Mouse (Mus musculus): ENCODE measurements around the gene Hist1h2bb. TPM values are rescaled to one million over a fixed set of nuclear protein-coding genes. Genes with fewer than 3 reads are reported as not detected.

Gene Hist1h2bb
- total RNA-seq, 1 experiment from 2014 or later = 178 TPM

DNA sequence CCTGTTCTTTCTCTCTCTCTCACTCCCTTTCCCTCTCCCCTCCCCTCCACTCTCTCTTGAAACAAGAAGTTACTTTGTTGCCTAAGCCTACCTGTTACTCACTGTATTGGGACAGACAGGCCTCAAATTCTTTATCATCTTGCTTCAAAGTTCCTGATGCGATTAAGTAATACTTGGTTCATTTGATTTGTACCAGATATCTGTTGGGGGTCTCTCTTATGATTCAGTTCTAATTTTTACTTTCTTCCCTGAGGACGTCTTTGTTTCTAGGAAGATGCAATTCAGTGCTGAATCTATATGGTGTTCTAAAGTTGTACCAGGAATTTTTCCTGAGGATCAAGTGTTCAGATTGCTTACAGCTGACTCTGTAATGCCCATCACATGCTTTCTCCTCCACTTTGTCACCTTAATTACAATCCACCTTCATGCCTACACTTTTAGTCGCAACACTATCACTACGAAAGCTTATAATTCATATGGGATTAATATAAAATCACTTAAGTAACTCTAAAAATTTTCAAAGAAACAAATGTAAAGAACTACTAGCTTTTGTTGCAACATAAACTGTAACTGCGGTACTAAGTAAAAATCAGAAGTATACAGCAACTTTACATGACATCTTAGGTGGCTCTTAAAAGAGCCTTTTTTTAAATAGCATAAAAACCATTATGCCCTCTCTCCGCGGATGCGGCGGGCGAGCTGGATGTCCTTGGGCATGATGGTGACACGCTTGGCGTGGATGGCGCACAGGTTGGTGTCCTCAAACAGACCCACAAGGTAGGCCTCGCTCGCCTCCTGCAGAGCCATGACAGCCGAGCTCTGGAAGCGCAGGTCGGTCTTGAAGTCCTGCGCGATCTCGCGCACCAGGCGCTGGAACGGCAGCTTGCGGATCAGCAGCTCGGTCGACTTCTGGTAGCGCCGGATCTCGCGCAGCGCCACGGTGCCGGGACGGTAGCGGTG is 1.8 kb upstream of the Hist1h2bb start:
- ATAC-seq (replicated peaks; ENCODE audit: insufficient number of reproducible peaks, low FRiP score, low TSS enrichment, poor library complexity, severe bottlenecking) = no peak

DNA sequence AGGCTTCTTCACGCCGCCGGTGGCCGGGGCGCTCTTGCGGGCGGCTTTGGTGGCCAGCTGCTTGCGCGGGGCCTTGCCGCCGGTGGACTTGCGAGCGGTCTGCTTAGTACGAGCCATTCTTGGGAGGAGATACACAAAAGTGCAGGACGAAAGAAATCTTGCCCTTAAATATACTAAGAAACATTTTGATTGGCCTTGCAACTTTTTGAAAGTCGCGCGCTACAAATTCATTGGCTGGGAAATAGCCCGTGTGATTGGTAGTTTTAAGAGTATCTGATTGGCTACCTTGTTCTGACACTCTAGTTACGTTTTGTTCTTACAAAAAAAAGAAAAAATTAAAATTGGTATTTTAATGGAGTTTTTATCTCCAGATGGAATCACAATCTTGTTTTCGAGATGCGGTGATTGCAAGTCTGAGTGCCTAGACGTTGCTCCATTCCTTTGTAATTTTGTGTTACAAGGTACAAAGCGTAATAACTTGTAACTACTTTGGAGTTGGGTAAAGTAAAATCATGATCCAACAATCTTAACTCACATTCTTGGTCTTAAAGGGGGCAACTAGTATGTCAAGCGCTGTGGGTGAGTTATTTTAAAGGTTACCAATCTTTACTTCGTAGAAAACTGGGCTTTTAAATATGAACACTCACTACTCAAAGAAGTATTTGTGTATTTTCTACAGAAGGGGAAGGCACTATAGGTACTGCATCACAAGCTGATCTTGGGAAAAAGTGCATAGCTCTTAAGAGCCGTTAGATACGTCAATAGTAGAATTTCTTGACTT is 963 bp upstream of the Hist1h2bb start, which contains the start of gene Hist1h3c:
TSS of gene Hist1h3c (minus strand) at position 222 of the 781 bp plus-strand sequence.
- 0 out of 2 replicates have a peak, but pooled peaks have one; percentile 51 for ATAC-seq (replicated peaks; ENCODE audit: insufficient number of reproducible peaks, low FRiP score, low TSS enrichment, poor library complexity, severe bottlenecking)

DNA sequence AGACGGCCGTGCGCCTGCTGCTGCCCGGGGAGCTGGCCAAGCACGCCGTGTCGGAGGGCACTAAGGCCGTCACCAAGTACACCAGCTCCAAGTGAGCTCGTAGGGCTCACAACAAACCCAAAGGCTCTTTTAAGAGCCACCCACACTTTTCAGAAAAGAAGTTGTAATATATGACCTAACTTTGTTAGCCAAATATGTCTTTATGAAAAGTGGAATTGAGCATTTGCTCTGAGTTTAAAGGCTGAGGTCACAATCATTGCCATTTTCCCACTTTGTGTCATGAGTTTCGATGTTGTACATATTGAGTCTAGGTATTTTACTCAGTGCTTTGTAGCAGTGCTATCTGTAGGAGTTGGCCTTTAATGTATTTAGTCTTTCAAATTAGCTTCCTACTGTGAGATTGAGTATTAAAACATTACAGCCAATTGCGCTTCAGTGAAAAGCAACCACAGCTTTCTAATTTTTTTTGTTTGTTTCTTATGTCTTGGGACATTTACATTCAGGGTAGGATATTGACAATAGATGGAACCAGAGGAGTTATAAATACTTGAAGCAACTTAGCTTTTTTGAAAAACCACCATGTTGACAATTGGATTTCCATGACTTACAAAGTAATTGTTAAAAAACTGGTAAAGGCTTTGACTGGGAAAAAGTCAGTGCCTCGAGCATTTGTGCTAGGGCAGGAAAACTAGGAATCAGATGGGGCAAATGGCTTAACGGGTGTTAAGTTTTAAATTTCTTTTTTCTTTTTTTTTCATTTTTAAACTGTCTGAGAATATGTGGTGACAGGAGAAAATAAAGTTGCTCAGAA is 752 bp downstream of the Hist1h2bb start:
- ATAC-seq (replicated peaks; ENCODE audit: insufficient number of reproducible peaks, low FRiP score, low TSS enrichment, poor library complexity, severe bottlenecking) = no peak

DNA sequence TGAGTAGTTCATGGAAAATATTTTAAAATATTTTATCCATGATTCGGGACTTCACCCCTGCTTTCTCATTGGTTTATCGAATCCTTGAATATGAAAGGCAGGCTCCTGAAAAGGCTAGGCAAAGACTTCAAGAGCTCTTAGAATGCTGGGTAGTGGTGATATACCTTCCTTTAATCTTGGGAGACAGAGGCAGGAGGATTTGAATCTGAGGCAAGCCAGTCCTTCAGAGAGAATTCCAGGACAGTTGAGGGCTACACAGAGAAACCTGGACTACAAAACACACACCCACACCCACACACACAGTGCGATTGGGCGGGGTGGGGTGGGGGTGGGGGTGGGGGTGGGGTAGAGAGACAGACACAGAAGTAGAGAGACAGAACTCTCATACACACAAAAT is 1.4 kb downstream of the Hist1h2bb start:
- ATAC-seq (replicated peaks; ENCODE audit: insufficient number of reproducible peaks, low FRiP score, low TSS enrichment, poor library complexity, severe bottlenecking) = no peak

DNA sequence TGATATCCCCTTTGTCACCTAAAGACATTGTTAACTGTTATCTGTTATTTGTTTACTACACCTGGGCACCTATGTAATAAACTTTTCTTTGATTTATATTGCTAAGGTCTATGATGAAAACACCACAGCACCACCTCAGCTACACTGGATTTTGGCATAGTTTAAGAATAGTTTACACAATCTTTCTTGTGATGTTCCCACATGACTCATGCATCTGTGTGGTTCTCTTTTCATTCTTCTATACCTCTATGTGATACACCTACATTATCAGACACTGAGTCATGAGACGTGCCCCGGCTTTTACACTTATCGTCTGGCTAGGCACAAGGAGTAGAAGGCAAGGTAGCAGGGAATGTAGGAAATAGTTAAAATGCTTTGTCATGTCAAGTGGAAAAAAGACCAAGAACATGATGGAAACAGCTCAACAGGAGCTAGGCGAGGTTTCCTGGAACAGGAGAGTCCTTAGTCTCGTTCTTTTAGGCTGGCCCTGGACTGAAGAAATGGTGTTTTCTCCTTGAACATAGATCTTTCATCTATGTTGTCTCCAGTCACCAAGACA is 3.1 kb downstream of the Hist1h2bb start:
- no peak for ATAC-seq (replicated peaks; ENCODE audit: insufficient number of reproducible peaks, low FRiP score, low TSS enrichment, poor library complexity, severe bottlenecking)

DNA sequence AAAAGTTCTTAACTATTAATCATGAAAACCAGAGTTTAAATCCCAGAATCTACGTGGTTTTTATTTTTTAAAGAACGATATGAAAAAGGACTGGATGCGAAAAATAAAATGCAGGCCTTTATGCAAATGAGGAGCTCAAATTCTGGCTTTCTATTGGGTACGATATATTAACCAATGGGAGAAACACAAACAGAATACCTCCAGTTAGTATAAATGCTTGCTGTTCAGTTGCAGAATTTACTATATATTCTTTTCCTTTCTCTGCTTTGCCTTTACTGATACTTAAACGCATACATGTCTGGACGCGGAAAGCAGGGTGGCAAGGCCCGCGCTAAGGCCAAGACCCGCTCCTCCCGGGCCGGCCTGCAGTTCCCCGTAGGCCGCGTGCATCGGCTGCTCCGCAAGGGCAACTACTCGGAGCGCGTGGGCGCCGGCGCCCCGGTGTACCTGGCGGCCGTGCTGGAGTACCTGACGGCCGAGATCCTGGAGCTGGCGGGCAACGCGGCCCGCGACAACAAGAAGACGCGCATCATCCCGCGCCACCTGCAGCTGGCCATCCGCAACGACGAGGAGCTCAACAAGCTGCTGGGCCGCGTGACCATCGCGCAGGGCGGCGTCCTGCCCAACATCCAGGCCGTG is 4.4 kb downstream of the Hist1h2bb start, which contains the start of gene Hist1h2ab:
TSS of gene Hist1h2ab (plus strand) at position 288 of the 639 bp plus-strand sequence.
- ATAC-seq (replicated peaks; ENCODE audit: insufficient number of reproducible peaks, low FRiP score, low TSS enrichment, poor library complexity, severe bottlenecking) = 0 out of 2 replicates have a peak, but pooled peaks have one; percentile 33

DNA sequence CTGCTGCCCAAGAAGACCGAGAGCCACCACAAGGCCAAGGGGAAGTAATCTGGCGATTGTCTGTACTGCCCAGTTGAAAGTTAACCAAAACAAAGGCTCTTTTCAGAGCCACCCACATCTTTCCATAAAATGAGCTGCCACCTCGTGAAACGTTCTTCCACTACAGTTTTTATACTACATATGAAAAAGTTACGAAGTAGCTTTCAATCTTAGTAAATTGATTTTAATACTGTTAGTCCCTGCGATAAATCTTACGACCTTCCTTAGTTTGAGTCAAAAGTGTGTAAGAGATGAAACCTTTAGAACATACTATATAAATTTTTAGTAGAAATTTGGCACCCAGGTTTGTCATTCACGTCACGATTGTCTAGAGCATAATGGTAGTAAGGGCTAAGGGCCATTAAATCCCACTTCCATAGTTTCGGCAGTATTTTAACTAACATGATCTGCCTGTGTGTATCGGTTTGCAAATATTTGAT is 5.0 kb downstream of the Hist1h2bb start:
- no peak for ATAC-seq (replicated peaks; ENCODE audit: insufficient number of reproducible peaks, low FRiP score, low TSS enrichment, poor library complexity, severe bottlenecking)

DNA sequence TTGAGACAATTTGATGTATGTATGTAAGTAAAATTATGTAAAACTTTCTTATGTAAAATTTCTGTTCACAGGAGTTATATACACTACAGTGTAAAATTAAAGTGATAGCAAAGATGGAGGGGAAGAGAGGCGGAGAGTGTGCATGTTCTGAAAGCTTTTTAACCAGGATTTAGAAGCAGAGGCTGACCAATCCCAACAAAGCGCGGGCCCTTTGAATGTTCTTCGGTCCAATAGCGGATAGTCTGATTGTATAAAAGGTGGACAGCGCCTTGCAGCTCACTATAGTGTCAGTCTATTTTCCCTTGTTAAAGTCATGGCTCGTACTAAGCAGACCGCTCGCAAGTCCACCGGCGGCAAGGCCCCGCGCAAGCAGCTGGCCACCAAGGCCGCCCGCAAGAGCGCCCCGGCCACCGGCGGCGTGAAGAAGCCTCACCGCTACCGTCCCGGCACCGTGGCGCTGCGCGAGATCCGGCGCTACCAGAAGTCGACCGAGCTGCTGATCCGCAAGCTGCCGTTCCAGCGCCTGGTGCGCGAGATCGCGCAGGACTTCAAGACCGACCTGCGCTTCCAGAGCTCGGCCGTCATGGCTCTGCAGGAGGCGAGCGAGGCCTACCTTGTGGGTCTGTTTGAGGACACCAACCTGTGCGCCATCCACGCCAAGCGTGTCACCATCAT is 5.7 kb downstream of the Hist1h2bb start, which contains the start of gene Hist1h3b:
TSS of gene Hist1h3b (plus strand) at position 201 of the 675 bp plus-strand sequence.
- peak; percentile 72 for ATAC-seq (replicated peaks; ENCODE audit: insufficient number of reproducible peaks, low FRiP score, low TSS enrichment, poor library complexity, severe bottlenecking)

DNA sequence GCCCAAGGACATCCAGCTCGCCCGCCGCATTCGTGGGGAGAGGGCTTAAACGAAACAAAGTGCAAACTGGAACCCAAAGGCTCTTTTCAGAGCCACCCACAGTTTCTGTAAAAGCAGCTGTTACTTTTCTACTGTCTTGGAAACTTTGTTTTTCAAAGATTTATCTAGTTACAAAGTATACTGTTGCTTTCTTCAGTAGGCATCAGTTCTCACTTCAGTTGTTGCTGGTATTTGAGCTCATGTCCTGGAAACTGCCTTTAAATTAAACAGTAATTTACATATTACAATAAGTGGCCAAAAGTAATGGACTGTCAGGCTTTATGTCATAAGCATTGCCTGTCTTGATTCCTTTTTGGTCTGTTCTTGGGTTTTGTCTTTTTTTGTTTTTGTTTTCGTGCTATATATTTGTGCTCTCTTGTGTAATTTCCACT is 6.2 kb downstream of the Hist1h2bb start:
- no peak for ATAC-seq (replicated peaks; ENCODE audit: insufficient number of reproducible peaks, low FRiP score, low TSS enrichment, poor library complexity, severe bottlenecking)

DNA sequence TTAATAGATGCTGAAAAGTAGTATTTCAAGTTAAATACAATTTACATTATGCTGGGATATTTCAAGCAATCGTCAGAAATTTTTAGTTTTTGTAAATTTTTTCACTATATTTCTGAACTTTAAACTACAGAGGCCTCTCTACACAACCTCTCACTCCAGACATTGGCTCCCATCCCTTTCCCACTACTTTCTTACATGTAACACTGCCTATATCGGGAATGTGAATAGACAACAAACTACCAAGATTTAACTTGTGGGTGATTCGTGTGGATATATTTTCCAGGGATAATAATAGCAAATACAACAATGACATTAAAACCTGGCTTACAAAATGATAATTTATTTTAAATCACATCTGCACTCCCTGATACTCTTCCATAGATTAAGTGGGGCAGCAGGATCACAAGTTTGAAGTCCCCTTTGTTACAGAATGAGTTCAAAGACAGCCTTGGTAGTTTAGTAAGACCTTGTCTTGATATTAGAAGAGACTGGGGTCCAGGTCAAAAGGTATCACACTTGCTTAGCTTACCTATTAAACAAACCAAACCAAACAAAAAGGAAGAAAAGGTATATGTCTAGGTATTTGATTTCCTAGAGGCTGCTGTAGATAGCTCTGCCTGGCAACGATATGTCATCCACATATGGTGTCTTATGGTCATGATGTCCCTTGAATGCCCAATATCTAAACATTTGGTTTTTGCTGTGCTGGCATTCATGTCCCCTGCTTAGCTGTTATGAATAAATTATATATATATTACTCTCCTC is 7.0 kb downstream of the Hist1h2bb start:
- no peak for ATAC-seq (replicated peaks; ENCODE audit: insufficient number of reproducible peaks, low FRiP score, low TSS enrichment, poor library complexity, severe bottlenecking)

DNA sequence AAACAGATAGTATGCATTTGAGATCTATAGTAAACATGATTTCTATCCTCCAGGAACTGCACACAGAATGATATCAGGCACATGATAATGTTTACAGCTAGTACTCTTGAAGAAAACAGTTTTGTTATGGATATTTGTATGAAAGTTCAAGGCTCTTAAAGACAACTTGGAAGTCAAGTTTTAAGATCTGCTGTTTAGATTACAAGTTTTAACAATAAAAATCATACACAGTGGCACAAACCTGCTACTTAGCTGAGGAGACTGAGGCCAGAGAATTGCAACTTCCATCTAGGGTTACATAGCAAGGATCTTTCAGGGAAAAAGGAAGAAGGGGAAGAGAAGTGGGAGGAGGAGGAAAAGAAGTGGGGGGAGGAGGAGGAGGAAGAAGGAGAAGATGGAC is 8.5 kb downstream of the Hist1h2bb start:
- ATAC-seq (replicated peaks; ENCODE audit: insufficient number of reproducible peaks, low FRiP score, low TSS enrichment, poor library complexity, severe bottlenecking) = no peak

DNA sequence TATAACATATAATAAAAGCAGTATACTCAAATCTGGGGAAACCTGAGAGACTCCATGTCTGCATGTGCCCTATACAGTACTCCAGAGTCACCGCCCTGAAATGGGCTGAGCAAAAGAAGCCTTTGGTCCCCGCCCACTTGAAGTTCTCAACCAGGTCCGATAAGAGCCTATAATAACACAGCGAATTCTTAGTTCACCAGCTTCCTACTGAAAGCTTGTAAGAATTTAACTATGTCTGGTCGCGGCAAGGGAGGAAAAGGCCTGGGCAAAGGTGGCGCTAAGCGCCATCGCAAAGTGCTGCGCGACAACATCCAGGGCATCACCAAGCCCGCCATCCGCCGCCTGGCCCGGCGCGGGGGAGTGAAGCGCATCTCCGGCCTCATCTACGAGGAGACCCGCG is 10.3 kb downstream of the Hist1h2bb start, which contains the start of gene Hist1h4b:
TSS of gene Hist1h4b (plus strand) at position 224 of the 400 bp plus-strand sequence.
- peak; percentile 61 for ATAC-seq (replicated peaks; ENCODE audit: insufficient number of reproducible peaks, low FRiP score, low TSS enrichment, poor library complexity, severe bottlenecking)

DNA sequence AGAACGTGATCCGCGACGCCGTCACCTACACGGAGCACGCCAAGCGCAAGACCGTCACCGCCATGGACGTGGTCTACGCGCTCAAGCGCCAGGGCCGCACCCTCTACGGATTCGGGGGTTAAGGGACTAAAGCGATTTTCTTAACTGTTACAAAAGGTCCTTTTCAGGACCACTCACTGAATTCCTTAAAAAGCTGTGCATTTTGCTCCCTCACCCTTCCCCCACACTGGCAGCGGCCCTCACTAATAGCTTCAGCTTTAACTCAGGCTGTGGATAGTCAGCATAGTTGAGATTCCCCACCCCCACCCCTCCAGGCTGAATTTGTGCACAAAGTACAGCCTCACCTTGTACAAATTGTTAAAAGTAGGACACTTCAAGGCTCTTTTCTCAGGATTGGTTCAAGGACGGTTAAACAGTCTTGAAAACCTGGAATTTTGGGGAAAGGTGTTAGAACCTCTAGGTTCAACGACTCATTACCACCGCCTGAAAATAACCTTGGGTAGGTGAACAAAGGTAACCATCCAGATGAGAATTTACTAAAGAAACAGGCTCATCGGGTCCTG is 10.8 kb downstream of the Hist1h2bb start:
- no peak for ATAC-seq (replicated peaks; ENCODE audit: insufficient number of reproducible peaks, low FRiP score, low TSS enrichment, poor library complexity, severe bottlenecking)

DNA sequence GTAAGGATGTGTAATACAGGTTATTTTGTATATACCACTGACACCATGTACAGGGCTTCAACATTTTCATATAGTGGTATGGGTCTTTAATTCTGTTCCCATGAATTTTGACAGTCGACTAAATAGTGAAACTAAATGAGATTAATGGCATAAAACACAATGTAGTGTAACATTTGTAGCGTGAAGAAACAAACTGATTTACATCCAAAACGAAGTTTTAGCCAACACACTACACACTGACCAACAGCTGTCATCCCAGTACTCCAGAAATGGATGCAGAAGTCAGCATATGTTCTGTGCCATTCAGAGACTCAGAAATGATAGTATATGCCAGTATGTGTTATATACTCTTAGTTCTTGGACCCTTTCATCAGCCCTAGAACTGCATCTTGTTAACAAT is 11.4 kb downstream of the Hist1h2bb start:
- no peak for ATAC-seq (replicated peaks; ENCODE audit: insufficient number of reproducible peaks, low FRiP score, low TSS enrichment, poor library complexity, severe bottlenecking)

DNA sequence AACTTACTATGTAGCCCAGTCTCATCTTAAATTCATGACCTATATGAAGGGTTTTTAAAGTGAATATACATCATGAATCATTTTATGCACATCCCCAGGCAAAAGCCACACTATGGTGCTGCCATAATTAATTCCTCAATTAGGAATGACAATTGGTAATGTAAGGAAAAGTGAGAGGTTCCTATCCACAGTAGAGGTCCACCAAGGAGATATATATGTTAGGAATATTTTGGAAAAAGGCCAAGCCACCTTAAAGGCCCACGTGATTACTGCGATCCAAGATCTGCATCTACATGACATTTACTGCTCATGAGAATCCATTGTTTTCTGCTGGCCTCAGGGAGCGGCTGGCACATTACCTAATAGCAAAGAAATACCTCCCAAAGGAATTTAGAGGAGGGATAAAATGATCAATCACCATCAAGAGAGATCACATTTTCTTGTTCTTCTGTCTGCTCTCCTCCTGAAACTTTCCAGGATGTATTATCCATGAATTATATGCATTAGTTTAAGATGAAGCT is 12.8 kb downstream of the Hist1h2bb start:
- ATAC-seq (replicated peaks; ENCODE audit: insufficient number of reproducible peaks, low FRiP score, low TSS enrichment, poor library complexity, severe bottlenecking) = no peak

DNA sequence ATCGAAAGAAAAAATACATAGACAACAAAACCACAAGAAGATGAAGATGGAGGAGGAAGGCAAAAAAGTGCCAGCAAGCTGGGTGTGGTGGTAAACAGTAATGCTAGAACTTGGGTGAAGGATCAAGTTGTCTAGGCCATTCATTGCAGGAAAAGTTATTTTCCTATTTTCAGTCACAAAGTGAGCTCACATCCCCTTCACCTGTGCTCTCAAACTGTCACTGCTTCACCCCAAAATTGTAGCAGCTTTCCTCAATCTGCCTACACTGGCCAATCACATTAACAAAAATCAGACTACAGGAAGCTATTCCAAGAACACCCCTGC is 13.3 kb downstream of the Hist1h2bb start:
- no peak for ATAC-seq (replicated peaks; ENCODE audit: insufficient number of reproducible peaks, low FRiP score, low TSS enrichment, poor library complexity, severe bottlenecking)

Measured in monocyte, adult 5-6 weeks (primary cell).